Mouse (Mus musculus) heart, adult 2 months (tissue): Measurements from ENCODE around the gene Ttll11.

Experiments used
- CTCF ChIP-seq: fragments of 200-600 bp; IDR thresholded peaks from 2 replicates; pipeline ENCODE4 v1.8.1; 2022; ENCODE audit warnings: antibody characterized with exemption, mild to moderate bottlenecking, moderate library complexity
- EP300 ChIP-seq: fragments of 200-500 bp; IDR thresholded peaks from 2 replicates; pipeline ENCODE4 v1.6.1; 2011; ENCODE audit warnings: low read depth, low read length, control low read depth; ENCODE audit not compliant: insufficient read depth
- POLR2A ChIP-seq: fragments of 200-500 bp; IDR thresholded peaks from 2 replicates; pipeline ENCODE4 v1.6.1; 2011; ENCODE audit warnings: mild to moderate bottlenecking, low read depth, low read length, control low read depth; ENCODE audit not compliant: insufficient read depth

- TF ChIP-seq POLR2A (no peak), CTCF (no peak), EP300 (no peak)
These were observed 13.7 kb downstream of the Ttll11 start for GRCm38 (mm10) chr2:35965883-35966513.
